Mouse (Mus musculus) CH12.LX (cell line): ENCODE data around the gene Nr1h5. TPM values are rescaled to one million over a fixed set of nuclear protein-coding genes. Genes with fewer than 3 reads are reported as not detected.

Experiments used
- DNase-seq: peaks from one replicate; pipeline ENCODE4 v3.0.0-alpha.2; 2013; ENCODE audit errors: extremely low read depth
- H3K27ac ChIP-seq: 2 replicates; pipeline ENCODE4 v1.5.1; 2012; ENCODE audit warnings: low read depth, mild to moderate bottlenecking, control low read depth, moderate library complexity; ENCODE audit not compliant: insufficient read depth
- H3K27me3 ChIP-seq: replicated peaks from 2 replicates; pipeline ENCODE3; 2012; ENCODE audit warnings: inconsistent platforms
- H3K36me3 ChIP-seq, 2 experiments: replicated peaks in 1 of 2; 2 replicates each; pipeline versions ENCODE3 to v1.6.1; 2012; ENCODE audit warnings: inconsistent platforms in 1 of 2, low read length in 1 of 2, mild to moderate bottlenecking in 1 of 2, mixed read lengths in 1 of 2, moderate library complexity in 1 of 2; ENCODE audit not compliant: control insufficient read depth in 1 of 2, insufficient read depth in 1 of 2
- H3K4me1 ChIP-seq, 2 experiments: 2 replicates each; pipeline ENCODE4 v1.6.1; 2012; ENCODE audit warnings: inconsistent platforms in 1 of 2, moderate library complexity in 1 of 2; ENCODE audit not compliant: insufficient read depth in 2 of 2, control insufficient read depth in 1 of 2
- H3K4me2 ChIP-seq: 2 replicates; pipeline ENCODE4 v1.6.1; 2012; ENCODE audit warnings: low read depth, mild to moderate bottlenecking, control low read depth; ENCODE audit not compliant: poor library complexity, insufficient read depth, severe bottlenecking
- H3K4me3 ChIP-seq, 3 experiments: fragments of 150-350 bp in 1 of 3; sonication (generic) in 1 of 3; replicated peaks in 1 of 3; 2 replicates each; pipeline versions ENCODE3 to v1.5.1; 2011 to 2012; ENCODE audit warnings: low read depth in 2 of 3, low read length in 2 of 3, mild to moderate bottlenecking in 2 of 3, moderate library complexity in 2 of 3, control low read depth in 1 of 3, improper control_type of control experiment in 1 of 3, inconsistent platforms in 1 of 3, mixed read lengths in 1 of 3; ENCODE audit not compliant: poor library complexity in 1 of 3
- H3K79me2 ChIP-seq: replicated peaks from 2 replicates; pipeline ENCODE4 v1.6.1; 2012; ENCODE audit warnings: mild to moderate bottlenecking, moderate library complexity; ENCODE audit not compliant: control insufficient read depth, poor library complexity, insufficient read depth, severe bottlenecking; ENCODE audit errors: extremely low read depth
- H3K9ac ChIP-seq: 2 replicates; pipeline ENCODE4 v1.6.1; 2012; ENCODE audit warnings: low read depth, mild to moderate bottlenecking, control low read depth, moderate library complexity; ENCODE audit not compliant: insufficient read depth
- H3K9me3 ChIP-seq: replicated peaks from 2 replicates; pipeline ENCODE3; 2012; ENCODE audit warnings: low read length, inconsistent platforms, mixed read lengths
- BHLHE40 ChIP-seq: IDR thresholded peaks from 2 replicates; pipeline ENCODE4 v1.6.1; 2011; ENCODE audit warnings: mild to moderate bottlenecking, low read depth, low read length, improper control_type of control experiment
- CHD2 ChIP-seq: IDR thresholded peaks from 2 replicates; pipeline ENCODE4 v1.6.1; 2011; ENCODE audit warnings: low read length, improper control_type of control experiment
- CTCF ChIP-seq, 2 experiments: IDR thresholded peaks in 1 of 2; conservative IDR thresholded peaks in 1 of 2; 2 replicates each; pipeline ENCODE4 v1.5.1; 2011 to 2012; ENCODE audit warnings: low read depth in 2 of 2, low read length in 2 of 2, improper control_type of control experiment in 1 of 2, inconsistent platforms in 1 of 2, mild to moderate bottlenecking in 1 of 2, moderate library complexity in 1 of 2
- IRF4 ChIP-seq: IDR thresholded peaks from 2 replicates; pipeline ENCODE4 v1.6.1; 2014; ENCODE audit warnings: low read depth, mild to moderate bottlenecking, inconsistent platforms, low read length, improper control_type of control experiment
- MAX ChIP-seq: IDR thresholded peaks from 2 replicates; pipeline ENCODE4 v1.6.1; 2011; ENCODE audit warnings: low read length, improper control_type of control experiment
- MAZ ChIP-seq: IDR thresholded peaks from 2 replicates; pipeline ENCODE4 v1.6.1; 2012; ENCODE audit warnings: low read depth, mild to moderate bottlenecking, inconsistent platforms, low read length, improper control_type of control experiment, moderate library complexity
- MXI1 ChIP-seq: IDR thresholded peaks from 2 replicates; pipeline ENCODE4 v1.6.1; 2011; ENCODE audit warnings: mild to moderate bottlenecking, low read depth, low read length, improper control_type of control experiment
- MYC ChIP-seq: IDR thresholded peaks from 2 replicates; pipeline ENCODE4 v1.6.1; 2011; ENCODE audit warnings: low read depth, mild to moderate bottlenecking, improper control_type of control experiment, low read length
- NELFE ChIP-seq: IDR thresholded peaks from 2 replicates; pipeline ENCODE4 v1.6.1; 2011; ENCODE audit warnings: low read depth, low read length, improper control_type of control experiment
- NRF1 ChIP-seq: IDR thresholded peaks from 2 replicates; pipeline ENCODE4 v1.6.1; 2014; ENCODE audit warnings: low read depth, mild to moderate bottlenecking, inconsistent platforms, low read length, improper control_type of control experiment, moderate library complexity
- POLR2A ChIP-seq: IDR thresholded peaks from 2 replicates; pipeline ENCODE4 v1.6.1; 2011; ENCODE audit warnings: low read depth, mild to moderate bottlenecking, improper control_type of control experiment, low read length
- POLR2AphosphoS2 ChIP-seq: IDR thresholded peaks from 2 replicates; pipeline ENCODE4 v1.6.1; 2011; ENCODE audit warnings: low read depth, low read length, improper control_type of control experiment
- RAD21 ChIP-seq: IDR thresholded peaks from 2 replicates; pipeline ENCODE4 v1.6.1; 2011; ENCODE audit warnings: low read depth, mild to moderate bottlenecking, low read length, improper control_type of control experiment, moderate library complexity
- RCOR1 ChIP-seq: conservative IDR thresholded peaks from 2 replicates; pipeline ENCODE4 v1.6.1; 2012; ENCODE audit warnings: low read depth, mild to moderate bottlenecking, inconsistent platforms, low read length, improper control_type of control experiment
- SIN3A ChIP-seq: IDR thresholded peaks from 2 replicates; pipeline ENCODE4 v1.6.1; 2012; ENCODE audit warnings: low read length, improper control_type of control experiment, inconsistent platforms
- TBP ChIP-seq: conservative IDR thresholded peaks from 2 replicates; pipeline ENCODE4 v1.6.1; 2011; ENCODE audit warnings: low read depth, low read length, improper control_type of control experiment
- ZC3H11A ChIP-seq: IDR thresholded peaks from 2 replicates; pipeline ENCODE4 v1.6.1; 2012; ENCODE audit warnings: low read depth, mild to moderate bottlenecking, inconsistent platforms, low read length, improper control_type of control experiment
- ZMIZ1 ChIP-seq: IDR thresholded peaks from 2 replicates; pipeline ENCODE4 v1.6.1; 2012; ENCODE audit warnings: low read depth, mild to moderate bottlenecking, inconsistent platforms, low read length, improper control_type of control experiment
- dilution Hi-C: fragments of 300-500 bp; cut with MboI; formaldehyde crosslinking; loops from 2 replicates; pipeline ENCODE4 v1.14.3; 2020; ENCODE audit warnings: low sequenced_read_pairs; ENCODE audit not compliant: extremely low pct_unique_long_range_greater_than_20kb, extremely low pct_ligation_motif_present
- in situ Hi-C: fragments of 300-500 bp; cut with MboI; formaldehyde crosslinking; loops from 3 replicates; pipeline ENCODE4 v1.14.3; 2019; ENCODE audit warnings: low sequenced_read_pairs, low pct_ligation_motif_present, low pct_unique_long_range_greater_than_20kb, mixed read lengths
- polyA plus RNA-seq: library from polyadenylated mRNA; unstranded; fragments of >175 nt; gene quantifications from 2 replicates; pipeline ENCODE4 v1.2.1, GENCODE M21; 2012; ENCODE audit warnings: low read depth; ENCODE audit not compliant: insufficient read length
- total RNA-seq, 2 experiments: library from RNA; depleted of rRNA; stranded (reverse); fragments of 300-350 nt in 1 of 2; fragments of >200 nt in 1 of 2; gene quantifications; 2 replicates each; pipeline ENCODE4 v1.2.3; 2012 to 2014

Nr1h5 gene
- total and polyA plus RNA-seq, 3 experiments = 0.13 TPM; not detected in 2

- Histone ChIP-seq H3K9me3 (no peaks in the 10 kb centered on the region), H3K36me3 (no peaks in the 10 kb centered on the region), H3K4me1 (no peaks in the 10 kb centered on the region), H3K4me2 (no peak overlapping the region), H3K4me3 (no peak overlapping the region), H3K27me3 (no peaks in the 10 kb centered on the region), H3K27ac (no peak overlapping the region), H3K79me2 (no peaks in the 10 kb centered on the region), H3K9ac (no peak overlapping the region)
- no peak for DNase-seq
- in situ Hi-C loops (no loop called here), dilution Hi-C loops (no loop called here)
- TF ChIP-seq CHD2 = no peak
- no peak for TF ChIP-seq POLR2A
- TF ChIP-seq SIN3A = no peak
- TF ChIP-seq NRF1 = no peak
- TF ChIP-seq NELFE = no peak
- no peak for TF ChIP-seq MXI1
- no peak for TF ChIP-seq MAZ
- TF ChIP-seq ZMIZ1 = no peak
These were observed 13.0 kb upstream of the Nr1h5 start for GRCm38 (mm10) chr3:102976906-102977305.

DNA sequence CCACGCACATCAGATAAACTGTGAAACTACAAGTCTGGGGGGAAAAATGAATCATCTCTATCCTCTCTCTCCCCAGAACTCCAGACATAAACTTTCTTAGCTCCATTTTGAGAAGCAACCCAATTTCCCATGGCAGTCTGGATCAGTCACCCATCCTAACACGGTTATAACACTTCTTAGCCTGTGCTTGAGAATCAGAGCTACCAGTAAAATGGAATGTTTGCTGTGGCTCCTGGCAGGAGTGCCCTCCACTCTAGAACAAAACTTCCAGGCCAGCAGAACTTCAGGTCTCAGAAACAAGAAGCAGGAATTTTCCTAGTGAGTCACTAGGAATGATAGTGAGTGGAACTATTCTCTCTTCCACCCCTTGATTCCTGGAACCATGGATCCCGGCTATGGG is 6.6 kb upstream of the Nr1h5 start:
- Histone ChIP-seq H3K4me3 (no peak overlapping the region), H3K27ac (no peak overlapping the region), H3K4me2 (no peak overlapping the region)
- dilution Hi-C loops = no loop called here
- TF ChIP-seq ZC3H11A = no peak
- TF ChIP-seq IRF4 = no peak
- no peak for TF ChIP-seq POLR2AphosphoS2
- TF ChIP-seq RCOR1 = no peak
- TF ChIP-seq RAD21 = no peak
- TF ChIP-seq MAX = no peak
- TF ChIP-seq, all 38 proteins: peak for 0
- Histone ChIP-seq H3K9ac (no peak overlapping the region), H3K4me1 (no peaks in the 10 kb centered on the region), H3K36me3 (no peaks in the 10 kb centered on the region), H3K9me3 (no peaks in the 10 kb centered on the region), H3K27me3 (no peaks in the 10 kb centered on the region), H3K79me2 (no peaks in the 10 kb centered on the region)
- no peak for DNase-seq
- in situ Hi-C loops = no loop called here

GRCm38 (mm10) chr3:102970067-102970466 is 6.1 kb upstream of the Nr1h5 start:
- DNase-seq = no peak
- Histone ChIP-seq H3K36me3 (no peaks in the 10 kb centered on the region), H3K4me3 (no peak overlapping the region), H3K79me2 (no peaks in the 10 kb centered on the region), H3K9me3 (no peaks in the 10 kb centered on the region), H3K9ac (no peak overlapping the region), H3K4me1 (no peaks in the 10 kb centered on the region), H3K27ac (no peak overlapping the region), H3K27me3 (no peaks in the 10 kb centered on the region), H3K4me2 (no peak overlapping the region)
- in situ Hi-C loops = no loop called here
- TF ChIP-seq CHD2 = no peak
- TF ChIP-seq CTCF (conservative IDR thresholded peaks at IDR 0.05 in 1 of 2, IDR thresholded peaks at IDR 0.05 in 1 of 2; ENCODE audit: low read depth in 2 of 2, low read length in 2 of 2) = no peak
- no peak for TF ChIP-seq POLR2AphosphoS2
- no peak for TF ChIP-seq BHLHE40
- TF ChIP-seq NRF1 = no peak
- no peak for TF ChIP-seq ZC3H11A
- no peak for TF ChIP-seq MYC
- no peak for TF ChIP-seq TBP
- dilution Hi-C loops = no loop called here
